Mouse (Mus musculus) embryonic facial prominence, embryonic 15.5 days (tissue): ENCODE data around the gene Gna11. TPM values are rescaled to one million over a fixed set of nuclear protein-coding genes. Genes with fewer than 3 reads are reported as not detected.

Experiments used
- ATAC-seq: fragments of 200-750 bp; cut with Nextera tagmentation; 2 replicates; pipeline ENCODE4 v1.8.0; 2017; ENCODE audit warnings: low read depth, moderate TSS enrichment; ENCODE audit not compliant: insufficient number of reproducible peaks, low FRiP score, low TSS enrichment
- H3K27ac ChIP-seq: fragments of 300-500 bp; sonication (generic); replicated peaks from 2 replicates; pipeline ENCODE4 v1.5.1; 2015; ENCODE audit warnings: mild to moderate bottlenecking, inconsistent platforms
- H3K27me3 ChIP-seq: fragments of 300-500 bp; sonication (generic); 2 replicates; pipeline ENCODE4 v1.6.1; 2015; ENCODE audit warnings: inconsistent platforms
- H3K36me3 ChIP-seq: fragments of 300-500 bp; sonication (generic); 2 replicates; pipeline ENCODE4 v1.6.1; 2015; ENCODE audit warnings: mild to moderate bottlenecking, inconsistent platforms
- H3K4me1 ChIP-seq: fragments of 300-500 bp; sonication (generic); 2 replicates; pipeline ENCODE4 v1.6.1; 2015; ENCODE audit warnings: inconsistent platforms
- H3K4me2 ChIP-seq: fragments of 300-500 bp; sonication (generic); replicated peaks from 2 replicates; pipeline ENCODE4 v1.6.1; 2015; ENCODE audit warnings: mild to moderate bottlenecking, inconsistent platforms
- H3K4me3 ChIP-seq: fragments of 300-500 bp; sonication (generic); replicated peaks from 2 replicates; pipeline ENCODE4 v1.5.1; 2015; ENCODE audit warnings: mild to moderate bottlenecking, inconsistent platforms
- H3K9ac ChIP-seq: fragments of 300-500 bp; sonication (generic); 2 replicates; pipeline ENCODE4 v1.6.1; 2015; ENCODE audit warnings: inconsistent platforms
- H3K9me3 ChIP-seq: fragments of 300-500 bp; sonication (generic); replicated peaks from 2 replicates; pipeline ENCODE4 v1.6.1; 2016; ENCODE audit warnings: inconsistent platforms
- WGBS: fragments of 180-500 bp; shearing (Covaris S2); methylation state at CpG from one replicate; pipeline ENCODE4 v1.1.7; 2015; 5-methylcytosine and 5-hydroxymethylcytosine counted together
- polyA plus RNA-seq: library from polyadenylated mRNA; unstranded; fragments of >200 nt; fragmentation: Nextera tagmentation; extraction: Ambion mirVana; gene quantifications from 2 replicates; pipeline ENCODE4 v1.2.1, GENCODE M21; 2015

Gna11 gene
- polyA plus RNA-seq, 1 experiment from 2014 or later = 89.2 TPM

DNA sequence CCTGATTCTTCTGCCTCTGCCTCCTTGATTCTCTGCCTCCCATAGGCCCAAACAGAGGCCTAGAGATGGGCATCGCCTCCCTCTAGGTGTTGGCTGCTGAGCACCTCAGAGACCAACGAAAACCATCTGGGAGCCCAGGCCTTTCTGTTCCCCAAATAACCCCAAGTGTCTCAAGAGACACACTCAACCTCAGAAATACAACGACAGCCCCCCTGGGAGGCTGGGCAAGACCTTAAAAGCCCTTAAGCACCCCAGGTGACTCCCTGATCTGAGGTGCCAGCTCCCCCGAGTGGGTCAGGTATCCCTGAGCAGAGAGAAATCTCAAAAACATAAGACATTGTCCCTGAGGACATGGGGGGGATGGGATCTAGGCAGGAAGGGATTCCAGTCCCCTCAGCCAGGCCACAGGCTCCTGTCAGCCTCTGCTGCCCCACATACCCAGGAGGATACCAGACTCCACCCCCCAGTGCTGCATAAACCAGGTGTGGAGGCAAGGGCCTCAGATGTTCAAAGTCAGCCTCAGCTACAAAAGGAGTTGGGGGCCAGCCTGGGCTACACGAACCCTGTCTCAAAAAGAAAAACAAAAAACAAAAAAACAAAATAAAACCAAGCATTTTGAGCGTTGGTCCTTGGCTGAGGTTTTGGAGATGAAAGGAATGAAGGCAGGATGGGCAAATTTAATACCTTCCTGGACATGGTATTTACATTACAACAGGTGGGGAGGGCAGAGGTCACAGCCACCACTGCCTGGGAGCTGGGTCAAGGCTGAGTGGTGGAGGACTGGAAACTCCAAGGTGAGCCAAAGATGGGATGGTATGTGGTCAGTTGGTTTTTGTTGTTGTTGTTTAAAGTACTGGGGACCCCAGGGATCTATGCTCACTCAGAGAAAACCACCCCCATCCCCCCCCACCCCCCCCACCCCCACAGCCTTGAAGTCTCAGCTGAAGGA is 9.1 kb upstream of the Gna11 start:
- no peaks in the 10 kb centered on the region for H3K36me3 ChIP-seq
- peaks cover 12% of the 10 kb centered on the region for H3K4me1 ChIP-seq
- no peak overlapping the region for H3K4me3 ChIP-seq
- H3K9me3 ChIP-seq = no peaks in the 10 kb centered on the region
- H3K9ac ChIP-seq = no peak overlapping the region
- H3K4me2 ChIP-seq = no peak overlapping the region
- no peaks in the 10 kb centered on the region for H3K27me3 ChIP-seq
- ATAC-seq = no peak
- WGBS = 72% methylated on average over 6 of the region's 6 CpGs
- H3K27ac ChIP-seq = no peak overlapping the region

DNA sequence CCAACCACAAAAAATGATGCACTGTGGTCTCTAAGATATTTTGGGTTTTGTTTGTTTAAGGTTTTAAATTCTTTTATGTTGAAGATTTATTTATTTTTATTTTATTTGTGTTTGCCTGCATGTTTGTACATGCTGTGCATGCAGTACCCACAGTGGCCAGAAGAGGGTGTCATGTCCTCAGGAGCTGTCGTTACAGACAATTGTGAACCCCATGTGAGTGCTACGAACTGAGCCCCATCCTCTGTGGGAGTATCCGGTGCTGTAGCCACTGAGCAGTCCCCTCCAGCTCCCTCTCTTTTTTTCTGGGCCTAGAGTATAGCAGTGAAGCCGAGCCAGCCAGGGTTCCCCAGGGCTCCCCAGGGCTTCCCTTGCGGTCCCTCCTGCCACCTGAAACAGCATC is 8.2 kb upstream of the Gna11 start:
- WGBS = 83% methylated on average over 5 of the region's 5 CpGs

DNA sequence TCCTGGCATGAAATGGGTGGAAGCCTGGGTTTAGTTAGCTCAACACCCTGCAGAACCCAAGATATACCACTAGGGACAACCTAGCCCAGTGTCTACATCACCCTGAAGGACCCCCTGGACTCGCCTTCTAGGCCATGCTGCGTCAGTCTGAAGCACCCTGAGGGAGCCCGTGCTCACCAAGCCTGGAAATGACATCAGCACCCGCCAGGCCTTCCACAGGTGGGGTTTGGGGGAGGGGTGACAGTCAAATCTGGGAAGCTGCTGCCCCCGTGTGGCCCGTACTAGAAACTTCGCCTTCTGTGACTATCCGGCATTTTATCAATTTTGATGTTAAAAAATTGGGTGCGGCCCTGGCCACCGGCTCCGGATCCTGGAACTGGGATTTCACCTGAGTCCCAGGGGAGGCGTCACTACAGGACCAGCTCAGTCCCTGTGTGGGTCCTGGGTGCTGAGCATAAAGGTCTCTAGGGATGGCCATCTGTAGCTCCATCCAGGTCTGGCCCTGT is 6.7 kb upstream of the Gna11 start:
- 4% methylated on average over 12 of the region's 12 CpGs for WGBS
- no peaks in the 10 kb centered on the region for H3K27me3 ChIP-seq
- ATAC-seq = peak; percentile 77
- H3K4me1 ChIP-seq = peaks cover 8% of the 10 kb centered on the region
- H3K27ac ChIP-seq = peak overlapping the region; percentile 73
- no peak overlapping the region for H3K4me2 ChIP-seq
- no peaks in the 10 kb centered on the region for H3K36me3 ChIP-seq
- no peak overlapping the region for H3K4me3 ChIP-seq
- H3K9ac ChIP-seq = no peak overlapping the region
- H3K9me3 ChIP-seq = no peaks in the 10 kb centered on the region

More for the DNA sequence above, 8.2 kb upstream of the Gna11 start:
- Histone ChIP-seq H3K27ac (no peak overlapping the region), H3K4me3 (no peak overlapping the region), H3K4me2 (no peak overlapping the region), H3K4me1 (peaks cover 8% of the 10 kb centered on the region), H3K9me3 (no peaks in the 10 kb centered on the region), H3K9ac (no peak overlapping the region), H3K27me3 (no peaks in the 10 kb centered on the region), H3K36me3 (no peaks in the 10 kb centered on the region)
- no peak for ATAC-seq

DNA sequence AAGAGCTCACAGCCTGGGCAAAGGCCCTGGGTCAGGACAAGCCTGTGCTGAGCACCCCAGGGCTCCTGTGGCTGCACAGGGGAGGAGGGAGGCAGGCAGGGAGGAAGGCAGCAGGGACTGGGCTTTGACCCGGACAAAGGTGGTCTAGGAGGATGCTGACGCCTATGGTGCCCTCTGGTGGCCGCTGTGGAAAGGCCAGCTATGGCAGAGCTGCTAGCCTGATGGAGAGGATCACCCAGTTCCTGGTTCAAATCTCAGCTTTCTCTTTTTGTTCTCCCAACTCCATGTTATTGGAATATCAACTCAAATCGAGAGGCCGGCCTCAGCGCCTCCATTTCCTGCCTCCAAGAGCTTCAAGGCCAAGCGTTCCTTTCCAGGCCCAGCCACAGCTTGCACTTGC is 5.3 kb upstream of the Gna11 start:
- H3K36me3 ChIP-seq = no peaks in the 10 kb centered on the region
- no peak overlapping the region for H3K4me3 ChIP-seq
- H3K4me2 ChIP-seq = no peak overlapping the region
- H3K9me3 ChIP-seq = no peaks in the 10 kb centered on the region
- H3K27me3 ChIP-seq = no peaks in the 10 kb centered on the region
- WGBS = 12% methylated on average over 7 of the region's 7 CpGs
- H3K4me1 ChIP-seq = peaks cover 11% of the 10 kb centered on the region
- no peak for ATAC-seq
- H3K9ac ChIP-seq = no peak overlapping the region
- H3K27ac ChIP-seq = no peak overlapping the region

- no peak for ATAC-seq
- H3K36me3 ChIP-seq = no peaks in the 10 kb centered on the region
- H3K9me3 ChIP-seq = no peaks in the 10 kb centered on the region
- H3K4me1 ChIP-seq = peaks cover 16% of the 10 kb centered on the region
- H3K27me3 ChIP-seq = no peaks in the 10 kb centered on the region
- H3K4me2 ChIP-seq = no peak overlapping the region
- H3K27ac ChIP-seq = no peak overlapping the region
- WGBS = 68% methylated on average over 5 of the region's 5 CpGs
- H3K9ac ChIP-seq = no peak overlapping the region
- no peak overlapping the region for H3K4me3 ChIP-seq
These were observed 4.0 kb upstream of the Gna11 start for GRCm38 (mm10) chr10:81548944-81549343.

- Histone ChIP-seq H3K36me3 (no peaks in the 10 kb centered on the region), H3K4me1 (peaks cover 36% of the 10 kb centered on the region), H3K27ac (no peak overlapping the region), H3K4me2 (no peak overlapping the region), H3K4me3 (no peak overlapping the region), H3K9ac (no peak overlapping the region), H3K27me3 (no peaks in the 10 kb centered on the region), H3K9me3 (no peaks in the 10 kb centered on the region)
- 90% methylated on average over 13 of the region's 13 CpGs for WGBS
- ATAC-seq = no peak
These were observed 2.0 kb upstream of the Gna11 start for GRCm38 (mm10) chr10:81546788-81547571.

- Histone ChIP-seq H3K27ac (no peak overlapping the region), H3K9ac (no peak overlapping the region)
These were observed 1.3 kb upstream of the Gna11 start for GRCm38 (mm10) chr10:81546332-81546731.

GRCm38 (mm10) chr10:81544296-81545160 is 462 bp downstream of the Gna11 start:
- under 1% methylated on average over 93 of the region's 93 CpGs for WGBS
- H3K4me2 ChIP-seq = peak overlapping the region; percentile 89
- H3K27ac ChIP-seq = peak overlapping the region; percentile 82
- peak overlapping the region; percentile 94 for H3K9ac ChIP-seq
- H3K4me3 ChIP-seq = peak overlapping the region; percentile 94
- H3K36me3 ChIP-seq = peaks cover 7% of the 10 kb centered on the region; the same call in 1 of the 2 replicates
- H3K27me3 ChIP-seq = no peaks in the 10 kb centered on the region
- H3K9me3 ChIP-seq = no peaks in the 10 kb centered on the region
- H3K4me1 ChIP-seq = peaks cover 38% of the 10 kb centered on the region
- no peak; the same call in 1 of the 2 replicates for ATAC-seq

More at GRCm38 (mm10) chr10:81546332-81546731, 1.3 kb upstream of the Gna11 start:
- Histone ChIP-seq H3K4me1 (peaks cover 36% of the 10 kb centered on the region), H3K4me2 (no peak overlapping the region), H3K36me3 (no peaks in the 10 kb centered on the region), H3K4me3 (no peak overlapping the region), H3K27me3 (no peaks in the 10 kb centered on the region), H3K9me3 (no peaks in the 10 kb centered on the region)
- ATAC-seq = no peak
- WGBS = 79% methylated on average over 5 of the region's 5 CpGs

DNA sequence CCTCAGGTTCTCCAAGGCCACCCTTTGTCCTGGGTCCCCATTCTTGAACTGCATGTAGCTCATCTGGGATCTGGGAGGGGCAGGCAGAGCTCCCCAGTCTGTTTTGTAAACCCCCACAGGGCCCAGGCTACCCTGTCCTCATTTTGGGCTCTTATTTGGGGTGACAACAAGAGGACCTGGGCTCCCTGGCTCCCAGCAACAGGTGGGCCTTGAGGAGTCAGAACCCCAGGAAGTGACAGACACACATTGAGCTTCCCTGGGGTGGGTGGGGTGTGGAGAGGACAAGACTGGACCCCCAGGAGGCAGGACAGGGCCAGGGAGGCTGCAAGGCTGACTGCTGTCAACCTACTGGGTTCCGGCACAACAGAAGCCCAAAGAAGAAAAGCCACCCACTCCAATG is 1.4 kb downstream of the Gna11 start:
- WGBS = 67% methylated on average over 1 of the region's 1 CpGs

DNA sequence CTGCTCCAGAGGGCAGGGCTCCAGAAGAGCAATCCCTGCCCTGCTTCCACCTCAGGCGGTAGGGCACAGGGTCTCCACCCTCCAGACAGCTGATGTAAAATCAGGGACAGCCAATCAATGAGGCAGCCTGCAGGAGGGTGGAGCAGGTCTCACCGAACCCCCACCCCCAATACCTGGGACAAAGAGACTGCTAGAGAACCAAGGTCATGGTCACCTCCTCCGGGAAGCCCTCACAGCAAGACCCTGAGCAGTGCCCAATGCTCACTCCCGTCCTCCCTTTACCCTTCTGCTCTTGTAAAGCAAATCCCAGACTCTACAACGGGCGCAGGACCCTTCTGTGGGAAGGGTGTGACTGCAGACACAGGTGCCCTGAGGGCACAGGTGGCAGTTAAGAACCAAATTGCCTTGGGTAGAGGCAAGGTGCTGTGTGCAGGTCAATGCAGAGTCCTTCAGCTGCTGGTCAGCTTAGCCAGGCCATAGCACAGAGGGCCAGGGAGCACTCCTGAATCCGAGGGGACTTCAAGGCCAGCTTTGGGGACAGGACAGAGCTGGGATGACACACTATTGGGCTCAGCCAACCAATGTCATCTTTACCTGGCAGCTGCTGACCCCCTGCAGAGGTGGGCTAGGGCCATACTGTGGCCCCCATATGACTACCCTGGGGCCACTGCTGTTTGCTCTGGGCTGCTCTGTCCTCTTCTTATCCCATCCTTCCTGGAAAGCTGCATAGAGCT is 2.1 kb downstream of the Gna11 start:
- 70% methylated on average over 7 of the region's 7 CpGs for WGBS
- H3K9me3 ChIP-seq = no peaks in the 10 kb centered on the region

More for the DNA sequence above, 1.4 kb downstream of the Gna11 start:
- peaks cover 16% of the 10 kb centered on the region; the same call in 1 of the 2 replicates for H3K36me3 ChIP-seq
- H3K4me2 ChIP-seq = peak overlapping the region; percentile 89
- no peak for ATAC-seq
- H3K4me3 ChIP-seq = peak overlapping the region; percentile 94
- H3K9ac ChIP-seq = peak overlapping the region; percentile 94
- no peaks in the 10 kb centered on the region for H3K9me3 ChIP-seq
- H3K27me3 ChIP-seq = no peaks in the 10 kb centered on the region
- H3K27ac ChIP-seq = no peak overlapping the region
- H3K4me1 ChIP-seq = peaks cover 38% of the 10 kb centered on the region

More for the DNA sequence above, 2.1 kb downstream of the Gna11 start:
- ATAC-seq = no peak
- Histone ChIP-seq H3K4me1 (peaks cover 38% of the 10 kb centered on the region), H3K27me3 (no peaks in the 10 kb centered on the region), H3K27ac (no peak overlapping the region), H3K36me3 (peaks cover 16% of the 10 kb centered on the region; the same call in 1 of the 2 replicates), H3K9ac (peak overlapping the region; percentile 94), H3K4me2 (peak overlapping the region; percentile 89), H3K4me3 (peak overlapping the region; percentile 94; the same call in 1 of the 2 replicates)
